In the genomic region with DNA sequence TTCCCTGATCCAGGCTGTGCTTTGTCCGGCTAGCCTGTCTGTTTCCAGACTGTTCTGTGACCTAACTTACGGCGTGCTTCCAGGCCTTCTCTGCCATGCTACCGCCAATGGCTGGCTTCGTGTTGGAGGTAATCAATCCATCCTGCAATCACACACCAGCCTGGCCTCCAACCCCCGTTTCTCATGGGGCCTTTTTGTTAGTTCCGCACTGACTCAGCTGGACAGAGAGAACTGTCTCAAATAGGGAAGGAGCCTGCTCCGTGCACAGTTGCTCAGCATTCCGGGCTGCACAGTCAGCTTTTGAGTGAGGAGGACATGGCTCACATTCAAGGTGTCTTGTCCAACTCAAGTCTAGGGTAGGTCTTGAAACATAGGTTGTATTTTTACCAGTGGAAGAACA, we compare ENCODE assay signal across 10 mouse cellular contexts.
DNase-seq lines count a peak whose midpoint lies in the region; ATAC-seq and TF ChIP-seq lines count a peak whose summit lies in the region.
"Had no signal": no experiment of that assay in that cellular context is flagged by ENCODE, and none has a peak within 500 bp of the region (broad histone marks: within the 10 kb centered on the region; RNA-seq: fewer than 3 reads in every experiment).

No protein-coding gene starts in this region.

- intact Hi-C loops in gastrocnemius, adult 2 months (cut with DNase I) = no loop called here
- intact Hi-C loops in gastrocnemius, postnatal 14 days (cut with DNase I; ENCODE audit: low total_unique reads) = no loop called here

- peak overlapping the region; percentile 63 for H3K27ac ChIP-seq in gastrocnemius, adult 2 months
- H3K27ac ChIP-seq in liver, embryonic 16.5 days (ENCODE audit: low read length) = peak overlapping the region; percentile 63
- no peak overlapping the region for H3K27ac ChIP-seq in liver, embryonic 12.5 days

- H3K9ac ChIP-seq in liver, embryonic 16.5 days (ENCODE audit: low read depth, low read length) = no peak overlapping the region
- no peak overlapping the region for H3K9ac ChIP-seq in liver, embryonic 12.5 days

- no peak overlapping the region for H3K4me2 ChIP-seq in liver, embryonic 16.5 days (ENCODE audit: low read depth, low read length)
- no peak overlapping the region for H3K4me2 ChIP-seq in liver, embryonic 12.5 days

- no peaks in the 10 kb centered on the region for H3K27me3 ChIP-seq in liver, embryonic 16.5 days (ENCODE audit: control insufficient read depth, insufficient read depth, low read depth, low read length)
- no peaks in the 10 kb centered on the region for H3K27me3 ChIP-seq in liver, embryonic 12.5 days (replicated peaks)
- H3K27me3 ChIP-seq in megakaryocyte, embryonic 14.5 days (replicated peaks) = peaks cover 56% of the 10 kb centered on the region

- H3K4me1 ChIP-seq in liver, embryonic 16.5 days (ENCODE audit: control insufficient read depth, low read depth, low read length) = no peaks in the 10 kb centered on the region; the same call in 1 of the 2 replicates
- H3K4me1 ChIP-seq in liver, embryonic 12.5 days = peaks cover 26% of the 10 kb centered on the region
- peaks cover 28% of the 10 kb centered on the region for H3K4me1 ChIP-seq in megakaryocyte, embryonic 14.5 days

- no peak overlapping the region for H3K4me3 ChIP-seq in gastrocnemius, adult 2 months
- no peak overlapping the region for H3K4me3 ChIP-seq in liver, embryonic 16.5 days (ENCODE audit: low read depth, low read length)
- H3K4me3 ChIP-seq in liver, embryonic 12.5 days = no peak overlapping the region
- H3K4me3 ChIP-seq in megakaryocyte, embryonic 14.5 days (replicated peaks) = peak overlapping the region; percentile 5

- ATAC-seq in liver, embryonic 16.5 days (ENCODE audit: low read depth) = peak; percentile 20; the same call in 1 of the 2 replicates
- no peak for ATAC-seq in liver, embryonic 12.5 days
- ATAC-seq in megakaryocyte-erythroid progenitor cell, adult 5-6 weeks (replicated peaks; ENCODE audit: low FRiP score, low TSS enrichment, poor library complexity, severe bottlenecking) = no peak

- TF ChIP-seq CTCF in gastrocnemius, adult 2 months (IDR thresholded peaks at IDR 0.05) = no peak

- H3K9me3 ChIP-seq in liver, embryonic 16.5 days (replicated peaks; ENCODE audit: control insufficient read depth, low read length) = no peaks in the 10 kb centered on the region
- no peaks in the 10 kb centered on the region for H3K9me3 ChIP-seq in liver, embryonic 12.5 days (replicated peaks)
- H3K9me3 ChIP-seq in megakaryocyte, embryonic 14.5 days = no peaks in the 10 kb centered on the region

- H3K36me3 ChIP-seq in liver, embryonic 16.5 days (ENCODE audit: control insufficient read depth, insufficient read depth) = no peaks in the 10 kb centered on the region
- H3K36me3 ChIP-seq in liver, embryonic 12.5 days = no peaks in the 10 kb centered on the region
- no peaks in the 10 kb centered on the region for H3K36me3 ChIP-seq in megakaryocyte, embryonic 14.5 days (replicated peaks; ENCODE audit: low read length)

- 21% methylated on average over 9 of the region's 9 CpGs for WGBS in liver, embryonic 16.5 days (ENCODE audit: insufficient replicate concordance)
- 27% methylated on average over 9 of the region's 9 CpGs for WGBS in liver, embryonic 12.5 days (ENCODE audit: insufficient replicate concordance)

- peak; percentile 39 for DNase-seq in gastrocnemius, adult 2 months
- DNase-seq in gastrocnemius, postnatal 14 days = no peak
- peak; percentile 40 for DNase-seq in c-Kit-positive CD71-negative TER-119-negative erythroid progenitor cells, embryonic 14.5 days (ENCODE audit: low read depth)
- no peak for DNase-seq in right cerebral cortex, adult 18-20 months
- DNase-seq: embryo, embryonic 11 days; kidney, postnatal 10 days had no signal

Comparison
In these comparisons a context has a peak if more than half of its experiments do, and no peak if none do; other contexts are left out.
1. DNase-seq: peak in gastrocnemius, adult 2 months (single experiment) and c-Kit-positive CD71-negative TER-119-negative erythroid progenitor cells, embryonic 14.5 days (single experiment); none in gastrocnemius, postnatal 14 days (single experiment) and right cerebral cortex, adult 18-20 months (single experiment).